Mouse (Mus musculus) C2C12 (cell line): ENCODE results near the gene Zfyve28.

Experiments used
- CTCF ChIP-seq: IDR thresholded peaks from one replicate; pipeline ENCODE4 v1.5.1; 2011; ENCODE audit not compliant: control insufficient read depth, insufficient read depth, insufficient read length
- FOSL1 ChIP-seq: IDR thresholded peaks from one replicate; pipeline ENCODE4 v1.8.0; 2011; ENCODE audit warnings: mild to moderate bottlenecking, low read length; ENCODE audit not compliant: poor library complexity, insufficient read depth, severe bottlenecking
- MYOD1 ChIP-seq: IDR thresholded peaks from one replicate; pipeline ENCODE4 v1.6.1; 2011; ENCODE audit warnings: low read depth; ENCODE audit not compliant: control insufficient read depth, insufficient read length
- MYOG ChIP-seq: IDR thresholded peaks from one replicate; pipeline ENCODE4 v1.6.1; 2011; ENCODE audit not compliant: control insufficient read depth, insufficient read length; ENCODE audit errors: extremely low read depth

DNA sequence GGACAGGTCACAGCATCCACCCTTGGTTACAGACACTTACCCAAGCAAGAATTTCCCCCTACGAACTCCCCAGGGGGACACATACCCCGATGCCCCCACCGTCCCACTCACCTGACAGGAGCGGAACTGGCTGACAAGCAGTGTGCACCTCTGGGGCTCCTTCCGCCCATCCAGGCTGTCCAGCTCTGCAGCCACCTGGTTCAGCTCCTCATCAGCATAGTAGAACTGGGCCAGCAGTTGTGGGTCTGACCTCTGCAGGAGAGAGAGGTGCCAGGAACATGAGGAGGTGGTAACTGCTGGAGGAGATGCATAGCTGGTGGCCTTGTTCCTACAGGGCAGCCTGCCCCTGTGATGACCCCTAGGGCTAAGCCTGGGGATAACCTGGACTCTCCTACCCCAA, 45.2 kb downstream of the Zfyve28 start:
- no peak for TF ChIP-seq CTCF
- no peak for TF ChIP-seq MYOD1
- no peak for TF ChIP-seq MYOG
- TF ChIP-seq FOSL1, result no peak
